Mouse (Mus musculus) c-Kit-positive CD71-positive TER-119-negative erythroid progenitor cells, embryonic 14.5 days (primary cell): ENCODE results near the gene Gm8094.
"Not testable (repeated sequence)": the region's sequence is repeated elsewhere in the genome, so short reads cannot be mapped to it uniquely, and the experiment has no call there.

Experiments used
- DNase-seq: peaks from one replicate; pipeline ENCODE4 v3.0.0-alpha.2; 2013; ENCODE audit warnings: low read depth

Gene Gm8094

DNA sequence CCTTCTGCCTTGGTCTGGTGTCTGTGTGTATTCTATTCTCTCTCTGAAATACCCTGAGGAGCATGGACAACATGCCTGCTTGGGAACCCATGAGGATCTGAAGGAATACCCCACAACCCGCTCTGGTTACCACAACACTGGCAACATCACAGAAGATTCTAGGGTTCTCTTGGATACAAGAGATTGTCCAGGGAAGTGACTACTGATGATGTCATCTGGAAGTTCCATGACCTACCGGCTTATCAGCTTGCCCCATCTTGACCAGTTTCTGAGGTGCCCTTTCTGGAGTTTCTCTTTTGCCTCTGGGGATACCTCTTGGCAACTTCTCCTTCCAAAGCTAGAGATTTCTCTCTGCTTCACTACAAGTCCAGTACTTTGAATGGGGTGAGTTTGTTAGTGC, at the start of gene Gm8094:
Gene Gm8094 (minus strand): TSS at position 101 of the 400 bp plus-strand sequence.
- DNase-seq, result not testable (repeated sequence)

DNA sequence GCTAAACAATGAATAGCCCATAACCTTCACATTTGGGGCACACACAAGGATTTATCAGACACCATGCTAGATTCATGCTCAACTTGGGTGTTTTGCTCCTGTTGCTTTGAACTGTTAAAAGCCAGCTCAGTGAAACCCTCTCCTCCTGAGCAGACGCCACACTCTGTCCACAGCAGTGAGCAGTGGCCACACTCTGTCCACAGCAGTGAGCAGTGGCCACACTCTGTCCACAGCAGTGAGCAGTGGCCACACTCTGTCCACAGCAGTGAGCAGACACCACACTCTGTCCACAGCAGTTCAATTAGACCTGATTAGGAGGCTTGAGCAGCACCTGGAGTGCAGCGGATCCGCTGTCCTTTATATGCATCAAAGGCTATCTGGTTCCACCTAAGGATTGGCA, 43.2 kb upstream of the Gm8094 start:
- DNase-seq, result not testable (repeated sequence)

DNA sequence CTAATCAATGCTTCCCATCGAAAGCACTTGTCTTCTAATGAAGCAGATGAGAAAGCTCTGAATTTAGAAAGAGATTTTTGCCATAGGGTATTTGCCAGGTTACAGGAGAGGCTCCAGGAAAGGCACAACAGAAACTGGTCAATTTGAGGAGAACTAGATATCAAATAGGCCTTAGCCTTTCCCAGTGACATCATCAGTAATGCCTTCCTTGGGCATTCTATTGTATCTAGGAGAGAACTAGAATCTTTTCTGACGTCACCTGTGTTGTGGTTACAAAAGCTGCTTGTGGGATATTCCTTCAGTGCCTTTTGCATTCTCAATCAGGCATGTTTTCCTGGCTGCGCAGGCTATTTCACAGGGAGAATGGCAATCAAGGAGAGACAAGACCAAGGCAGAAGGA, 23.9 kb upstream of the Gm8094 start, which contains the start of gene Gm8104:
Gene Gm8104 (plus strand): TSS at position 301 of the 400 bp plus-strand sequence.
- DNase-seq, result not testable (repeated sequence)

DNA sequence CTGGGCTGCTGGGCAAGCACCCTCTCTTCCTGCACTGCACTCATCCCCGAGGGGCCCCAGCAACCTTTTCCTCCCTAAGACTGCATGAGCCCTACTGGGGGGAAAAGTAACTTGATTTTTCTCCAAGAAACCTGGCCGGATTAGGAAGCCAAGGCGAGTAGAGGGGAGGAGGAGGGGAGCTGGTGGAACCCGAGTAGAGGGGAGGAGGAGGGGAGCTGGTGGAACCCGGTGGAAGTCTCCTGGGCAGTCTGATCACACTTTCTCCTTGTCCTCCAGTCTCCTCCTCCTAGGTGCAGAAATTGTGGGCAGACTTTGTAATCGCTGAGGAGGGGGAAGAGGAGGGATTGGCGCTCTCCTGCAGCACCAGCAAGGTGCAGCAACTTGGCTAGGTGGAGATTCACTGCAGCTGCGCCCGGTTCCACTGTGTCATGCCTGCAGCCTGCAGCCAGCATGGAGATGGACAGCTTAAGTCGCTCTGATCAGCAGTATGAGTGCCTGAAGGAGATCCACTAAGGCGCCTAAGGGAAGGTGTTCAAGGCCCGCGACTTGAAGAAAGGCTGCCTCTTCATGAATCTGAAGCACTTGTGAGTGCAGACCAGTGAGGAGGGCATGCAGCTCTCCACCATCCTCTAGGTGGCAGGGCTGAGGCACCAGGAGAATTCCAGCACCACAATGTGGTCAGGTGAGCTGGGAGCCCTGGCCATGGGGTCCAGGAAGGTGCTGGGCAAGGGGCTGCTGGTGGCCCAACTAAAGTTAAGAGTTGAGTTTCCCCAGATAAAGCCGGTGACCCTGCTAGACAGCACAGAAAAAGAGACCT, 12.9 kb upstream of the Gm8094 start:
- DNase-seq, result not testable (repeated sequence)

DNA sequence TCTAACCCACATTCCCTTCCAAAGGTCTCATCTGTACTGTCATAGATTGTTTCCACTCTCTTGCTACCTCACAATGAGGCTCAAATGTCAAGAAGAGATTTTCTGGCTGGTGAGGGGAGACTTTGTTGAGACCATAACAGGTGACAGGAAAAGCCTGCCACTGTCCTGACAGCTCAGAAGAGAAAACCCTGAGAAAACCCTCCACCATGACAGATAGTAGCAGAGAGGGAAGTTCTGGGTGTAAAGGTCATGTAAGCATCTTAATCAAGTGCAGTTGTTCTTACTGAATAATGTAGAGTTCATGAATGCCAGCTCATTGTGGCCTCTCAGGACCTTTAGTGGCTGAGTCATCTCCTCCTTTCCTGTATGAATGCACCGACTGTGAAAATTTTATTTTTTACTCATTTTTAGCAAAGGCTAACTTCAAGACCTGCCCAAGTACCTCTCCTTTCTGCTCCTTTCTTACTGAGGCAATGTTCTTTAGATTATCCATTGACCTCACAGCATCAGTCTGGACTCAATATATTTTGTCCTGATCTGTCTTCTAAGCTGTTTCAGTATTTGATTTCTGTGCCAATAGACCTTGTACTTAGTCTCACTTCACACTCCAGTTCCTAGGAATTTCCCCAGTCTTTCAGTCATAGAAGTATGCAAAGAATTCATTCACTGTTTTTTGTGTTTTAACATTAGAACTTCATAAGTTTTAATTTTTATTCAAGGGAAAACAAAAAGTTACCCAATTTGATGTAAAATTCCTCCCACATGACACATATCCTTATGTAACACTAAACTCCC, 8.7 kb upstream of the Gm8094 start:
- not testable (repeated sequence) for DNase-seq

DNA sequence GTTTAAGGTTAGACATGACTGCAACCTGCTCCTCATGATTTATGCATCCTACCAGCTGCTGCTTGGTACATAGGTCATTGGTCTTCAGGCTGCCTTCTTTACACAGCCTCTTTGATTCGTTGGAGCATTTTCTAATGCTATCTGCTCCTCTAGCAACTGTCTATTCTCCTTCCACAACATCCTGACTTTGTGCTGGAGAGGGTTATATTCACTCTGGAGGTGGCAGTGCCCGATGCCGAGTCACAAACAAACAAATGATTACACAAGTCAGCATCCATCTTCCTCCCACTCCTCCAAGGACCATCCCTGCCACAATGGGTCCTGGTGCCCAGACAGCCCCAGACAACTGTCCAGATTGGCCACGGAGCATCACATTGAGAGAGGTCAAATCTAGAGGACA, 16.3 kb downstream of the Gm8094 start:
- DNase-seq, result not testable (repeated sequence)

DNA sequence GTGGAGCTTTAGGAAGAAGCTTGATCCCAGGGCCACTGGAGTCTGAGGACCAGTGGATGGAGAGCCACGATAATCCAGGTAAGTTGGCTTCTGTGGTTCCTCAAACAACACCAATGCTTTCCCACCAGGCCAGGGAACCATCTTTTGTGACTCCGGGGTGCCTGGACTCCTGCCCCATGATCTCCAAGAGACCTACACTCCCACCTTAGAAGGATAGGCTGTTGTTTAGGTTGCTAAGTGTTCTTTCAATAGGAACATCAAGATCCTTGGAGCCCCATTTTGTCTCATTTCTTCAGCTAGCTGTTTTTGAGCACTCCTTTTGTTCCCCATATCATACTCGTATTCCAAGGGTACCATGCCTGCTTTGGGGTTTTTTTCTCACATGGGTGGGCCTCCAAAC, 18.4 kb downstream of the Gm8094 start:
- DNase-seq, result not testable (repeated sequence)
